Mouse (Mus musculus) ES-E14 (cell line): ENCODE results near the gene Hist1h2ad.

Source experiments
- HCFC1 ChIP-seq: IDR thresholded peaks from 2 replicates; pipeline ENCODE4 v1.6.1; 2012; ENCODE audit warnings: low read length, inconsistent platforms, borderline replicate concordance; ENCODE audit not compliant: insufficient read depth
- MAFK ChIP-seq: IDR thresholded peaks from 2 replicates; pipeline ENCODE4 v1.6.1; 2014; ENCODE audit warnings: mild to moderate bottlenecking, low read depth, low read length, inconsistent platforms; ENCODE audit not compliant: insufficient read depth
- ZNF384 ChIP-seq: IDR thresholded peaks from 2 replicates; pipeline ENCODE4 v1.6.1; 2012; ENCODE audit warnings: low read depth, low read length, inconsistent platforms

GRCm38 (mm10) chr13:23597957-23598356, 23.8 kb downstream of the Hist1h2ad start:
- TF ChIP-seq MAFK, result no peak
- no peak for TF ChIP-seq HCFC1
- no peak for TF ChIP-seq ZNF384
